8 mouse cellular contexts compared by ENCODE assay signal in the genomic region with DNA sequence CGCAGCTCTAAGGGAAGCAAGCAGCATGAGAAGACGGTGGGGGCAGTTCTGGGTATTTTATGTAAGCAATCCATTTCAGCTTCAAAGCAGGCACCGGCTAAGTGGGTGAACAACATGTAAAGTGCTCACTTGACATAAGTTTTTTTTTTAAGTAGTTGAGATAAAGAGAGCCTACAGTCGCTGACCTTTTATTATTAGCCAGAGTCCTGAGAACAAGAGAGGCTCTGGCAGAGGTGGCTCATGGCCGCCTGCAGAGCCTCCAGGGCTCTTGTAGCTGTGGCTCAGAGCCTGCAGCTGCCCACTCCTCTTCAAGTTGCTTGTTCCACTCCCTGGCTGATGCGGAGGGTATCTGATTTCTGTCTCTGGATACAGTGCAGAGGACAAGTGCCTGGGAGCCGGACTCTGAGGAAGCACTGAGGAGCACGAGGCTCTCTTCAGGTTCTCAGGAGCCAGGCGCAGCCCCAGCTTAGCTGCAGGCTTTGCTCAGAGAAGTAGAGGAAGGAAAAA.
DNase-seq lines count a peak whose midpoint lies in the region; ATAC-seq and TF ChIP-seq lines count a peak whose summit lies in the region.
"Had no signal": no experiment of that assay in that cellular context is flagged by ENCODE, and none has a peak within 500 bp of the region (broad histone marks: within the 10 kb centered on the region; RNA-seq: fewer than 3 reads in every experiment).

No protein-coding gene starts in this region.

- DNase-seq in lung, postnatal 0 days (ENCODE audit: low spot score), result peak; percentile 51
- DNase-seq in lung, adult 2 months, result no peak
- peak; percentile 43 for DNase-seq in mesoderm, embryonic 11.5 days (ENCODE audit: low read depth, low spot score)
- no peak for DNase-seq in adrenal gland, adult 18-20 months (ENCODE audit: low spot score in 2 of 2)
- no peak for DNase-seq in spleen, postnatal 36 days (ENCODE audit: low spot score in 2 of 2)

- H3K36me3 ChIP-seq in lung, postnatal 0 days (ENCODE audit: insufficient read depth, low read length), result no peaks in the 10 kb centered on the region
- no peaks in the 10 kb centered on the region for H3K36me3 ChIP-seq in forebrain, embryonic 13.5 days (ENCODE audit: poor library complexity, severe bottlenecking)

- no peak for TF ChIP-seq POLR2A in lung, adult 2 months (IDR thresholded peaks at IDR 0.05; ENCODE audit: borderline replicate concordance, extremely low read depth, low read depth, low read length)

- H3K9ac ChIP-seq in lung, postnatal 0 days (replicated peaks; ENCODE audit: low read depth), result no peak overlapping the region
- H3K9ac ChIP-seq in forebrain, embryonic 13.5 days, result peak overlapping the region; percentile 46
- H3K9ac ChIP-seq: liver, embryonic 14.5 days had no signal

- TF ChIP-seq EP300 in lung, postnatal 0 days (IDR thresholded peaks at IDR 0.05), result no peak

- TF ChIP-seq CTCF in lung, postnatal 0 days (IDR thresholded peaks at IDR 0.05), result no peak
- no peak for TF ChIP-seq CTCF in lung, adult 2 months (IDR thresholded peaks at IDR 0.05; ENCODE audit: insufficient read depth, low read length)

- no peak overlapping the region for H3K4me3 ChIP-seq in lung, postnatal 0 days (ENCODE audit: low read depth, low read length)
- H3K4me3 ChIP-seq in lung, adult 2 months (replicated peaks; ENCODE audit: extremely low read depth, low read depth, low read length), result no peak overlapping the region
- H3K4me3 ChIP-seq in forebrain, embryonic 13.5 days, result peak overlapping the region; percentile 22

- H3K4me1 ChIP-seq in lung, postnatal 0 days (ENCODE audit: insufficient read depth, low read depth, low read length), result no peaks in the 10 kb centered on the region
- H3K4me1 ChIP-seq in lung, adult 2 months (ENCODE audit: control insufficient read depth, insufficient read depth, low read length), result no peaks in the 10 kb centered on the region
- peaks cover 17% of the 10 kb centered on the region for H3K4me1 ChIP-seq in forebrain, embryonic 13.5 days

- 0 out of 2 replicates have a peak, but pooled peaks cover 11% of the 10 kb centered on the region for H3K27me3 ChIP-seq in lung, postnatal 0 days (replicated peaks; ENCODE audit: insufficient read depth, low read length)
- no peaks in the 10 kb centered on the region for H3K27me3 ChIP-seq in forebrain, embryonic 13.5 days

- H3K9me3 ChIP-seq in lung, postnatal 0 days (ENCODE audit: low read length), result no peaks in the 10 kb centered on the region
- H3K9me3 ChIP-seq in forebrain, embryonic 13.5 days (replicated peaks), result no peaks in the 10 kb centered on the region

- no peak overlapping the region for H3K4me2 ChIP-seq in lung, postnatal 0 days (replicated peaks; ENCODE audit: low read depth, low read length)
- peak overlapping the region; percentile 50 for H3K4me2 ChIP-seq in forebrain, embryonic 13.5 days

- ATAC-seq in lung, postnatal 0 days, result peak; percentile 52
- ATAC-seq in forebrain, embryonic 13.5 days, result peak; percentile 69; the same call in 1 of the 2 replicates
- no peak for ATAC-seq in megakaryocyte-erythroid progenitor cell, adult 5-6 weeks (replicated peaks; ENCODE audit: low FRiP score, low TSS enrichment, poor library complexity, severe bottlenecking)

- 16% methylated on average over 9 of the region's 9 CpGs for WGBS in lung, postnatal 0 days
- WGBS in lung, adult 2 months, result 29% methylated on average over 9 of the region's 9 CpGs
- 5% methylated on average over 9 of the region's 9 CpGs for WGBS in forebrain, embryonic 13.5 days

- H3K27ac ChIP-seq in lung, postnatal 0 days (ENCODE audit: low read length), result no peak overlapping the region
- no peak overlapping the region for H3K27ac ChIP-seq in forebrain, embryonic 13.5 days
- H3K27ac ChIP-seq: liver, embryonic 14.5 days had no signal

Comparison
In these comparisons a context has a peak if more than half of its experiments do, and no peak if none do; other contexts are left out.
1. DNase-seq: peak in lung, postnatal 0 days (single experiment) and mesoderm, embryonic 11.5 days (single experiment); none in lung, adult 2 months (single experiment), adrenal gland, adult 18-20 months (0 of 2) and spleen, postnatal 36 days (0 of 2).